Mouse (Mus musculus): ENCODE data around the gene Dscaml1. TPM values are rescaled to one million over a fixed set of nuclear protein-coding genes. Genes with fewer than 3 reads are reported as not detected.

Dscaml1 gene
- polyA plus RNA-seq (2012; rRNA removed) = not detected in 2 replicates

DNA sequence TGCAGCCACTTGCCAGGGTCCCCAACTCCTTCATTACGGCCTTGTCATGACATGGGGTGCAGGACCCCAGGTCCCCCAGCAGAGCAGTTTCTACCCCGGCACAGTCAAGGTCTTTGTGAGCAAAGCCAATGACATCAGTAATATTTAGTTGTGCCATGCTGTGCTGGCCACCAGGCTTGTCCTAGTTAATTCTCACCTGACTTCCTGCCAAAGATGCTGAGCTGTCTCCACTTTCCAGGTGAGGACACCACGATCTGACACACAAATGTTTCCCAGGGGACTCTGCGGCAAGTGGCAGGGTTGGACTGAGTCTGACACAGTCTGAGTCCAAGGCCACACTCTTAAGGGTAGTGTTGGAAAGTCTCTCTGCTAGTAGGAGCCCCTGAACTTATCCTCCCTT lies at the start of gene Dscaml1:
TSS of gene Dscaml1 (plus strand) at position 173 of the 400 bp plus-strand sequence.

DNA sequence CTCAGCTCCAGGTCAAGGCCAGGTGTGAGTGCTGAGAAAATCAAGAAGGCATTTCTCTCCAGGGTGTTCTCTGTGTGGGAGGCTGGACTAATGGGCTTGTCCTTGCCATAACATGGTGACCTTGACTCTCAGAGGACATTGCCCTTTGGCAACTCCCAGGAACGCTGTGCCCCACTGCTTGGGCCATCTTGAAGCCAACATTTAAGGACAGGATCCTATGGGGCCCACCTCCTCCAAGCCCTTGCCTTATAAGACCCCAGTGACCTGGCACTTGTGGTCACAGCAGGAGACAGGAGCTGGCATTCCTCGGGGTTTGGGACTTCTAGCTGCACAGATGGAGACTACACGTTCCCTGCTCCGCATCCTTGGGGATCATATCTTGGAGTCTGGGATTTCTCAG lies 27.0 kb upstream of the Dscaml1 start, which contains the start of gene Fxyd2:
TSS of gene Fxyd2 (plus strand) at position 236 of the 400 bp plus-strand sequence.

Other genes starting within 250 kb of the Dscaml1 start
- 0.02 TPM in 1 of 2 replicates, not detected in the other for gene BC049352, start 244.6 kb upstream of the Dscaml1 start, polyA plus RNA-seq (2012; rRNA removed)
- gene Tmprss4, start 222.5 kb upstream of the Dscaml1 start, polyA plus RNA-seq (2012; rRNA removed) = 0.01 and 0.05 TPM in 2 replicates
- gene Il10ra, start 157.5 kb upstream of the Dscaml1 start, polyA plus RNA-seq (2012; rRNA removed) = 1.2 and 1.7 TPM in 2 replicates
- gene Tmprss13, start 107.5 kb upstream of the Dscaml1 start, polyA plus RNA-seq (2012; rRNA removed) = 0.01 TPM in 1 of 2 replicates, not detected in the other
- 0.51 and 1.3 TPM in 2 replicates for gene Fxyd6, start 56.4 kb upstream of the Dscaml1 start, polyA plus RNA-seq (2012; rRNA removed)
- gene Fxyd2, start 27.0 kb upstream of the Dscaml1 start, polyA plus RNA-seq (2012; rRNA removed) = 0.51 and 0.55 TPM in 2 replicates